Mouse (Mus musculus): ENCODE results near the gene Mctp1. TPM values are rescaled to one million over a fixed set of nuclear protein-coding genes. Genes with fewer than 3 reads are reported as not detected.
"Not testable (repeated sequence)": the region's sequence is repeated elsewhere in the genome, so short reads cannot be mapped to it uniquely, and the experiment has no call there.

Gene Mctp1
- 0.63 and 0.82 TPM in 2 replicates for polyA plus RNA-seq (2015; fragmentation: Nextera tagmentation; extraction: Ambion mirVana)

DNA sequence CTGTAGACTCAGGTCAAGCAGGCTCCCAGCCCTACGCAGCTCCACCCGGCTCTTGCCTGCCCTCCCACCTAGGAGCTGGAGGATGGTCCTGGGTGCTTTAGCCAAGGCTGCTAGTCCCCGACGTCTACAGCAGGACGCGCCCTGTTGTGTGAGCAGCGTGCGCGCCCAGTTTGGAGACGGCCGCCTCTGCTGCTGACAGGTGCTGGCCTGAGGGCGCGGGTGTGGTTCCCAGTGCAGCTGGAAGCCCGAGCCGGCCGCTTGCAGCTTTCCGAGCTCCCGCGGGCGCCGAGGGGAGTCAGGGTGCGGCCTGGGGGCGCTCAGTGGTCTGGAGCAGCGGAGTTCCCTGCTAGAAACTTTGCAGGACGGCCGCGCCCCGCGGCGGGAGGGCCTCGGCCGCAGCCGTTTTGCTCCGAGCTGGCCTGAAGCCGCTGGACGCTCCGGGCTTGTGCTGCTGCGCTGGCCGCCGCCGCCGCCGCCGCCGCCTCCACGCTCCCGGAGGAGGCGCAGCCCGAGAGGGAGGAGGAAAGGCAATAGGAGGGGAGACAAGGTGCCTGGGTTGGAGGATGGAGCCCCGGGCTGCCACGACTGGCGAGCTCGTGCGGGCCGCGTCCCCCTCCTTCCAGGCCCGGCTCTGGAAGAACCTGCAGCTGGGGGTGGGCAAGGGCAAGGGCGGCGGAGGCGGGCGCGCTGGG, at the start of gene Mctp1:
Gene Mctp1, plus strand, starts transcription at position 564 of the 692 bp plus-strand sequence.
- Histone ChIP-seq H3K9me3 (ENCODE audit: control insufficient read depth, low read length) (no peaks in the 10 kb centered on the region), H3K27me3 (ENCODE audit: control insufficient read depth, insufficient read depth, low read depth, low read length) (peaks cover 29% of the 10 kb centered on the region), H3K4me1 (replicated peaks; ENCODE audit: control insufficient read depth, insufficient read depth, low read length) (peaks cover 12% of the 10 kb centered on the region), H3K4me3 (ENCODE audit: low read length) (peak within 1 kb of the TSS; percentile 62), H3K36me3 (ENCODE audit: control insufficient read depth, insufficient read depth, low read length) (no peaks in the 10 kb centered on the region), H3K9ac (ENCODE audit: low read length) (peak within 1 kb of the TSS; percentile 65), H3K4me2 (ENCODE audit: low read depth, low read length) (peak within 1 kb of the TSS; percentile 98), H3K27ac (ENCODE audit: low read length) (peak within 1 kb of the TSS; percentile 7; the same call in 1 of the 2 replicates)
- peak; percentile 95 for ATAC-seq (ENCODE audit: low read depth)
- WGBS: under 1% methylated on average over 56 of the region's 62 CpGs

DNA sequence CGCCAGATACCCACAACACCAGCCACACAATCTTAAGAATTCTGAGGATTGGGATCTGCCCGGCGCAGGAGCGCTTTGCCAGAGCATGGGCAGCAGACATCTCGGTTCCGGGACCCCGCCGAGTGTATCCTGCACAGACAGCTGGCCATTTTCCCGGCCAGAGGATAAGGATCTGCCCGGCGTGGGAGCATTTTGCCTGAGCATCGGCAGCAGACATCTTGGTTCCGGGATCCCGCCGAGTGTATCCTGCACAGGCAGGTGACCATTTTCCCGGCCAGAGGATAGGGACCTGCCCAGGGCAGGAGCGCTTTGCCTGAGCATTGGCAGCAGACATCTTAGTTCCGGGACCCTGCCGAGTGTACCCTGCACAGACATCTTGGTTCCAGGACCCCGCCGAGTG, 38.4 kb upstream of the Mctp1 start:
- H3K9ac ChIP-seq (ENCODE audit: low read length); H3K9me3 ChIP-seq (ENCODE audit: control insufficient read depth, low read length); H3K27ac ChIP-seq (ENCODE audit: low read length); H3K4me1 ChIP-seq (replicated peaks; ENCODE audit: control insufficient read depth, insufficient read depth, low read length); ATAC-seq (ENCODE audit: low read depth); H3K27me3 ChIP-seq (ENCODE audit: control insufficient read depth, insufficient read depth, low read depth, low read length); H3K36me3 ChIP-seq (ENCODE audit: control insufficient read depth, insufficient read depth, low read length); H3K4me3 ChIP-seq (ENCODE audit: low read length): not testable (repeated sequence)
- 64% methylated on average over 18 of the region's 21 CpGs for WGBS
- 0 out of 2 replicates have a peak overlapping the region, but pooled peaks have one; percentile 11 for H3K4me2 ChIP-seq (ENCODE audit: low read depth, low read length)

DNA sequence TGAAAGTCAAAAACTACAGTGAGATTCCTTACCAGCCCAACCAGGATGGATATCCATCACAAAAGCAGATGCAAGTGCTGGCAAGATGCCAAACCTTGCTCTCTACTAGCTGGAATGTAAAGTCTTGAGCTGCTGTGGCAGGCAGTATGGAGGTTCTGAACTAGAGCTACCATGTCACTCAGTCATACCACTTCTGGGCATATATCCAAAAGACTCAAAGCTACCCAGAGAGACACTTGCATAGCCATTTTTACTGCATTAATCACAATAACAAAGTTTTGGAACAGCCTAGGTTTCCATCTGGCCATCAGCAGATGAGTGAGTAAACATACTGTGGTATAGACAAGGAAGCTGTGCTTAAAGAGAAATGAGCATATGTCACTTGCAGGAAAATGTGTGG, 25.6 kb upstream of the Mctp1 start:
- H3K9me3 ChIP-seq (ENCODE audit: control insufficient read depth, low read length): no peaks in the 10 kb centered on the region
- no peak overlapping the region for H3K4me2 ChIP-seq (ENCODE audit: low read depth, low read length)
- H3K9ac ChIP-seq (ENCODE audit: low read length): no peak overlapping the region
- H3K4me3 ChIP-seq (ENCODE audit: low read length): no peak overlapping the region
- ATAC-seq (ENCODE audit: low read depth): peak; percentile 74
- no peaks in the 10 kb centered on the region for H3K4me1 ChIP-seq (replicated peaks; ENCODE audit: control insufficient read depth, insufficient read depth, low read length)
- no peaks in the 10 kb centered on the region for H3K36me3 ChIP-seq (ENCODE audit: control insufficient read depth, insufficient read depth, low read length)
- H3K27me3 ChIP-seq (ENCODE audit: control insufficient read depth, insufficient read depth, low read depth, low read length): no peaks in the 10 kb centered on the region
- no peak overlapping the region for H3K27ac ChIP-seq (ENCODE audit: low read length)

DNA sequence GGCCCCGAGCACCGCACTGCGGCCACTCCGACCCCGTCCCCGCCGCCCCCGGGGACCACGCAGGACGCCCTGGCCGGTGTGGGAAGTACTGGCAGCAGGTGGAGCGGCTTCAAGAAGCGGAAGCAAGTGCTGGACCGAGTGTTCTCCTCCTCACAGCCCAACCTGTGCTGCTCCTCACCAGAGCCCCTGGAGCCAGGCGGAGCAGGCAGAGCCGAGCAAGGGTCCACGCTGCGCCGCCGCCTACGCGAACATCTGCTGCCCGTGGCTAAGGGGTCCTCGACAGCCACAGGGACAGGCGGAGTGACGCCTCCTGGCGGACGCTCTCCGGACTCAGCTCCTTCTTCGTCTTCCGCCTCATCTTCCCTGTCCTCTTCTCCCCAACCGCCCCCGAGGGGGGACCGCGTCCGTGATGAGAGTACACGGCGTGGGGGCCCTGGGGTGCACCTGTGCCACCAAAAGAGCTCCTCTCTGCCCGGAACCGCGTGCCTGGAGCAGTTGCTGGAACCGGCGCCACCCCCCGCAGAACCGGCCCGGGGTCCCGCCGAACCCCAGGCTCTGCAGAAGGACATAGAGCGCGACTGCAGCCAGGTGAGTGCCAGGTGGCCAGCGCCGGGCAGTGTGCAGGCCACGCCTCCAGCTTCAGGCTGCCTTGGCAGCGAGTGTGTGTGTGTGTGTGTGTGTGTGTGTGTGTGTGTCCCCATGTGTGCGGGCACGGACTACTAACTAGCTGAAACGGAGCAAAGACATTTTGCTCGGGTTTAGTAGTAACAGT, 515 bp downstream of the Mctp1 start:
- H3K27ac ChIP-seq (ENCODE audit: low read length): no peak overlapping the region
- H3K36me3 ChIP-seq (ENCODE audit: control insufficient read depth, insufficient read depth, low read length): no peaks in the 10 kb centered on the region
- H3K9ac ChIP-seq (ENCODE audit: low read length): peak overlapping the region; percentile 65
- peaks cover 12% of the 10 kb centered on the region for H3K4me1 ChIP-seq (replicated peaks; ENCODE audit: control insufficient read depth, insufficient read depth, low read length)
- H3K9me3 ChIP-seq (ENCODE audit: control insufficient read depth, low read length): no peaks in the 10 kb centered on the region
- H3K4me3 ChIP-seq (ENCODE audit: low read length): peak overlapping the region; percentile 62
- 1% methylated on average over 56 of the region's 58 CpGs for WGBS
- peak; percentile 78 for ATAC-seq (ENCODE audit: low read depth)
- H3K4me2 ChIP-seq (ENCODE audit: low read depth, low read length): peak overlapping the region; percentile 98
- peaks cover 29% of the 10 kb centered on the region for H3K27me3 ChIP-seq (ENCODE audit: control insufficient read depth, insufficient read depth, low read depth, low read length)

DNA sequence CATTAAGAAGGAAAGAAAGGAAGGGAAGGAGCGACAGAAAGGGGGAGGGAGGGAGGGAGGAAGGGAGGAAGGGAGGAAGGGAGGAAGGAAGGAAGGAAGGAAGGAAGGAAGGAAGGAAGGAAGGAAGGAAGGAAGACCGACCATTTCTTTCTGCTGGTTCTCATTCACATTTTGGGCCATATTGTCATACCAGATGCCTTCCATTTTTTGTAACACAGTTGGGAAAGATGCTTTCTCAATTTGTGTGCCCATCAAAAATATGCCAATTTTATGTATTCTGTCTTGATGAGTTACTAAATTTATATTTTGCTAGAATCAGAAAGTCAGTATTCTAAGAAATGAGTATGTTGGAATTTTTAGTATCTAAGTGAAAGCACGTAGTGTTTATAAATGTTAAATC, 4.3 kb downstream of the Mctp1 start:
- Histone ChIP-seq H3K4me3 (ENCODE audit: low read length) (no peak overlapping the region), H3K4me1 (replicated peaks; ENCODE audit: control insufficient read depth, insufficient read depth, low read length) (peaks cover 11% of the 10 kb centered on the region), H3K9me3 (ENCODE audit: control insufficient read depth, low read length) (no peaks in the 10 kb centered on the region), H3K9ac (ENCODE audit: low read length) (no peak overlapping the region), H3K36me3 (ENCODE audit: control insufficient read depth, insufficient read depth, low read length) (no peaks in the 10 kb centered on the region), H3K4me2 (ENCODE audit: low read depth, low read length) (no peak overlapping the region), H3K27ac (ENCODE audit: low read length) (no peak overlapping the region), H3K27me3 (ENCODE audit: control insufficient read depth, insufficient read depth, low read depth, low read length) (peaks cover 19% of the 10 kb centered on the region)
- ATAC-seq (ENCODE audit: low read depth): no peak
- 61% methylated on average over 3 of the region's 3 CpGs for WGBS

DNA sequence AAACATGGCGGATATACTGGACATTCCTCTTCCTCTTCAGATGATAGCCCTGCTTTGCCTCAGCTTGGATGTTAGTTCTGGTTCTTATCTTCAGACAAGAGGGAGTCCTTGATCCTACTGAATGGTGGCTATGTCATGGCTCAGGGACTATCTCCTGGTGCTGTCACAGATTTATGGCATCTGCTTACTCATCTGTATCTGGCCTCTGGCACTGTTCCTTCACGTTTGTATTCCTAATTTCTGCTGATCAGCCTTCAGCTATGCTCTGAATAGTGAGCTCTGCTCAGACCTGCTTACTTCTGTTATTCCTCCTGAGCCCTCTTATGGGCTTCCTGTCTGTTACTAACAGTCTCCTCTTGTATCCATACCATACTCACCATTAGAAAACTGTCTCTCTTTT, 7.6 kb downstream of the Mctp1 start:
- H3K27ac ChIP-seq (ENCODE audit: low read length): no peak overlapping the region
- no peaks in the 10 kb centered on the region for H3K27me3 ChIP-seq (ENCODE audit: control insufficient read depth, insufficient read depth, low read depth, low read length)
- ATAC-seq (ENCODE audit: low read depth): no peak
- no peak overlapping the region for H3K4me3 ChIP-seq (ENCODE audit: low read length)
- H3K4me2 ChIP-seq (ENCODE audit: low read depth, low read length): no peak overlapping the region
- H3K9ac ChIP-seq (ENCODE audit: low read length): no peak overlapping the region
- H3K4me1 ChIP-seq (replicated peaks; ENCODE audit: control insufficient read depth, insufficient read depth, low read length): no peaks in the 10 kb centered on the region
- no peaks in the 10 kb centered on the region for H3K36me3 ChIP-seq (ENCODE audit: control insufficient read depth, insufficient read depth, low read length)
- H3K9me3 ChIP-seq (ENCODE audit: control insufficient read depth, low read length): no peaks in the 10 kb centered on the region
- 55% methylated on average over 2 of the region's 2 CpGs for WGBS

DNA sequence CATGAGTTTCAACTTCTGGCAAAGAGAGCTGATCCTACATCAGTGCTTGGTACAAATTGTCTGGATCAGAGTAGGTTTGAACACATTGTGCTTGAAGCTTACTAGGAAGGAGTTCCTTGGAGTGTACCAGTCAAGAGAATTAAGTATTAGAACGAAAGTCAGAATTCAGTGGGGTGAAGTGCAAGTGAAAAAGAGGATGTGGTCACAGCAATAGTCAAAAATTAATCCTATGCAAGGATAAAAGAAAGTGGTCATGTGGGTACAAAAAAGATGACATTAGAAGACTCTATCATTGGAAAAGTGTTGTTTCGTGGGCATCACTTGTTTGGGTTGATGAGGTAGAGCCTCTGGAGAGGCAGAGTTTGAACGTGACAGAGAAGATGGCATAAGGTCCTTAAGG, 8.8 kb downstream of the Mctp1 start:
- 77% methylated on average over 3 of the region's 3 CpGs for WGBS
- Histone ChIP-seq H3K27me3 (ENCODE audit: control insufficient read depth, insufficient read depth, low read depth, low read length) (no peaks in the 10 kb centered on the region), H3K4me3 (ENCODE audit: low read length) (no peak overlapping the region), H3K36me3 (ENCODE audit: control insufficient read depth, insufficient read depth, low read length) (no peaks in the 10 kb centered on the region), H3K4me1 (replicated peaks; ENCODE audit: control insufficient read depth, insufficient read depth, low read length) (no peaks in the 10 kb centered on the region), H3K4me2 (ENCODE audit: low read depth, low read length) (no peak overlapping the region), H3K9me3 (ENCODE audit: control insufficient read depth, low read length) (no peaks in the 10 kb centered on the region), H3K27ac (ENCODE audit: low read length) (no peak overlapping the region), H3K9ac (ENCODE audit: low read length) (no peak overlapping the region)
- no peak for ATAC-seq (ENCODE audit: low read depth)

DNA sequence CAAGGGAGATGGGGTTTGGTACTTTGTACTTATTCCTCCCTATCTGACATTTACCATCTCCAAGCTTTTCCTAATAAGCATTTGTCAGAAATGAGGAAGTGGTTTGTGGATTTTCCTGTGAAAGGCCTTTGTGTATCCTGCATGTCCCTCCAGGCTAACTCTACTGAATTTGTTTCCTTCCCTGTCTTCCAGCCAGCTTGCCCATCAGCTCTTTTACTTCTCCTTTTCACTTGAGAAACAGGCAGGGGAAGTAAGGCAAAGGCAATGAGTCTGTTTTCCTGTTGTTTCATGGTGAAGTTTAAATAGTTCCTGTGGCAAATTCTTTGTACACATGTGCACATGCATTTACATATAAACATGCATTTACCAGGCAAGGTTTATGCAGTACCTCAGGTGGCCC, 11.6 kb downstream of the Mctp1 start:
- Histone ChIP-seq H3K9me3 (ENCODE audit: control insufficient read depth, low read length) (no peaks in the 10 kb centered on the region), H3K36me3 (ENCODE audit: control insufficient read depth, insufficient read depth, low read length) (no peaks in the 10 kb centered on the region), H3K4me2 (ENCODE audit: low read depth, low read length) (no peak overlapping the region), H3K4me3 (ENCODE audit: low read length) (no peak overlapping the region), H3K27me3 (ENCODE audit: control insufficient read depth, insufficient read depth, low read depth, low read length) (no peaks in the 10 kb centered on the region), H3K4me1 (replicated peaks; ENCODE audit: control insufficient read depth, insufficient read depth, low read length) (no peaks in the 10 kb centered on the region), H3K27ac (ENCODE audit: low read length) (no peak overlapping the region), H3K9ac (ENCODE audit: low read length) (no peak overlapping the region)
- no peak for ATAC-seq (ENCODE audit: low read depth)

DNA sequence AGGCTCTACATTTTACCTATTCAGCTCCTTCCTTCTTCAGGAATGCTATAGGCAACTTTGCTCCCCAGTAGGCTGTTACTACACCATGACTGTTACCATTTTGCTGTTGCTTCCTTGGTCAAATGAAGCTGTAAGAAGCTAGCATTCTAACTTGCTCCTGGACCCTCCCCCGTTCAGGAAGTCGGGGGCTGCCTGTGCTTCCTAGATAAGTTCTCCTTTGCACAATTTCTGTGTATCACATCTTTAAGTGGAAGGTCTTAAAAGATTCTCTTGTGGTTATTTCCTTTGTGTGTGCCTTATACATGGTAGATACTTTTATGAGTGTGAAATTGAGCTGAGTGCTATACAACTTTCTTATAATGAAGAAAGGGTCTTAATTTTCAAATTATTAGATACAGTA, 25.0 kb downstream of the Mctp1 start:
- H3K4me2 ChIP-seq (ENCODE audit: low read depth, low read length): no peak overlapping the region
- WGBS: 70% methylated on average over 2 of the region's 2 CpGs
- H3K4me1 ChIP-seq (replicated peaks; ENCODE audit: control insufficient read depth, insufficient read depth, low read length): no peaks in the 10 kb centered on the region
- H3K27me3 ChIP-seq (ENCODE audit: control insufficient read depth, insufficient read depth, low read depth, low read length): no peaks in the 10 kb centered on the region
- no peak overlapping the region for H3K9ac ChIP-seq (ENCODE audit: low read length)
- no peaks in the 10 kb centered on the region for H3K36me3 ChIP-seq (ENCODE audit: control insufficient read depth, insufficient read depth, low read length)
- no peak for ATAC-seq (ENCODE audit: low read depth)
- H3K4me3 ChIP-seq (ENCODE audit: low read length): no peak overlapping the region
- no peaks in the 10 kb centered on the region for H3K9me3 ChIP-seq (ENCODE audit: control insufficient read depth, low read length)
- H3K27ac ChIP-seq (ENCODE audit: low read length): no peak overlapping the region
